Mouse (Mus musculus): ENCODE results near the gene Nkx1-2. TPM values are rescaled to one million over a fixed set of nuclear protein-coding genes. Genes with fewer than 3 reads are reported as not detected.

Gene Nkx1-2
- not detected in 2 replicates for total RNA-seq (2023)

DNA sequence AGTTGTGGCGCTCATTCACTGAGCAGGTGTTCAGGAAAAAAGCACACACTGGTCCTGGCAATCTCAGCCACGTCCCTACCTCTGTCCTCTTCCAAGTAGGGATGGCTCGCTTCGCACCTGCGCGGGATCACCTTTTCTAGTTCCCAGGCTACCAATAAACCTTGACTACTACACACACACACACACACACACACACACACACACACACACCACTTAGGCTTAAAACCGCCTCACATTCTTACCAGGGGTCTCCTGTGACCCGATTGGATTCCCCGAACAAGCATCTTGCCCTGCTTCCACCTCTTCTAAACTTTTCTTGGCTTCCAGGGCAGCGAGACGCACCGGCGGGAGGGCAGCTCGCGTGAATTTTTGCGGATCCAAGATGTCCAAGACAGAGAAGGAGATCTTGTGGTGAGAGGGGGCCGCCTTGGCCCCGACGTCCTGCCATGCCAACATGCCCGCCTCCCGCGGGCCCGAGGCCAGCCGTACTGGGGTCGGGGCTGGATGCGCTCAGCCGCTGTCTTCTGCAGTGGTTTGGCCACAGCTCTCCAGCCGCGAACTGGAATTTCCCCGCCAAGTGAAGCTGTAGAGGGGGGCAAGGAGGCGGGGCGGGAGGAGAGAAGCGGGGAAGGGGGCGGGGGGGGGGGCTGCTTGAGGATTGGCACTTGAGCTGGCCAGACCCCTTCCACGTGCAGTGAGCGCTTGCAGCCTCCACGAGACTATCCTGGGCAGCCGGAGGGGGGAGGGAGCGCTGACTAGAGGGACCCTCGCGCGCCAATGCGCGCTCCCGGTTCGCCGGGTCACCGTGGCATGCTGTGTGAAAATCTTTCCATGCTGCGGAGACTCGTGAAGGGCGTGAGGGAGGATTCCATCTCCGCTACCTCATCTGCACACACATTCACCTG, at the start of gene Nkx1-2:
Gene Nkx1-2 (minus strand): TSS at position 567 of the 905 bp plus-strand sequence.

DNA sequence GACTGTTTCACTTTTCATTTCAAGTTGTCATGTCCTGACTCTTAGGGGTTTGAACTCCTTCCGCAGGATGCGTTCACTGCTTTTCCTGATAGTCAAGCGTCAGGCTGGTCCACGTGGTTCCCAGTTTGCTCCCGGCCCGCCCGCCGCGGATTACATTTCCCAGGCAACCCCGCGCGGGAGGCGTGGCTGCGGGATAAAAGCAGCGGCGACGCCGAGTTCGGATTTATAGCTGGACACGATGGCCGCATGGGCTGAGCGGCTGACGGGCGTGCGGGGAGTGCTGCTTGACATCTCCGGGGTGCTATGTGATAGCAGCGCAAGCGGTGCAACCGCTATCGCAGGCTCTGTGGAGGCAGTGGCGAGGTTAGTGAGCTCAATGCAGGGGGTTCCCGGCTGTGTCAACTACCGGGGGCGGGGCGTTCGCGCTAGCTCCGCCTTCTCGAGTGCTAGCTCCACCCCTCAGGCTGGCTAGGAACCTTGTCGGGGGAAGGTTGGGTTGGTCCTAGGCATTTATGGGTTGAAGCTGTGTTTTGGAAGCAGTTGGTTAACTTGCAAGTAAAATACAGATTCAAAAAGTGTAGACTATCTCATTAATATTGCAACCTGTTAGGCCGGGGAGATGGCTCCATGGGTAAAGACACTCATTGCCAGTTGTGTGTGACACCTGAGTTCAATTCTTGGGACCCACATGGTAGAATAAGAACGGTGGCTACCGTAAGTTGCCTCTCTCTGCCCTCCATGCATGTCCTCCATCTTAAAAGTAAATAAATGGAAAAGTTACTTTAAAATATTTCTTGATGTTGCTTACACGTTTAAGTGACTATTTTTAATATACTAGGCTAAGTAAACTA, 11.3 kb upstream of the Nkx1-2 start, which contains the start of gene Lhpp:
Gene Lhpp (plus strand): TSS at position 171 of the 851 bp plus-strand sequence.

DNA sequence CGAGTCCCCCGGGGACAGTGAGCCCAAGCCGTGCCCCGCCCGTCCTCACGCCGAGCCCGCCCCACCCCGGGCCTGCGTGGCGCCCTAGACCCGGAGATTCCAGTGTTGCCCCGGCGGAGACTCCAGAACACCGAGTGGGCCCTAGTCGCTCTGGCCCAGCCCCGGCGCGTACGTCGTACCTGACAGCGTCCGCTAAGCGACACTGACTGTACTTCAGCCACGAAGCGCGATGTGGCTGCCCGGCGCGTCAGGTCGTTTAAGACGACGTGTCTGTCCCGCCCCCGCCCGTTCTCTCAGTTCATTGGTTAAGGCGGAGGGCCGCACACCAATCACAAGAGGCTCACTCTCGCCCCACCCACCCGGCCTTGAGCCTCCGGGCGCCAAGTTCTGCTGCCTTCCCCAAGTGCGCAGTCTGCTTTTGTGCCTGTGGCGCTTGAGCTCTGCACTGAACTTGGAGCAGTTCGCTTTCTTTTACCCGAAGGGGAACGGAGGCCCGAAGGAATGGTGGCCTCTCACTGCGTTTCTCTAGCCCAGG, 23.3 kb downstream of the Nkx1-2 start, which contains the start of gene Oat:
Gene Oat (minus strand): TSS at position 283 of the 535 bp plus-strand sequence.

Other genes with a start within 250 kb of the Nkx1-2 start
- gene Oat, start 23.2 kb downstream of the Nkx1-2 start, total RNA-seq (2023) = 49.4 and 55.1 TPM in 2 replicates
- gene Lhpp, start 11.0 kb upstream of the Nkx1-2 start, total RNA-seq (2023) = 1.9 and 3.1 TPM in 2 replicates
- 45.7 and 63.4 TPM in 2 replicates for gene Fam53b, start 214.2 kb upstream of the Nkx1-2 start, total RNA-seq (2023)

Data from neutrophil, adult 65 days (primary cell).